Mouse (Mus musculus) WW6 (cell line): ENCODE measurements at regions not wholly inside any gene's neighbourhood (a gene's known extent, or its start where the extent isn't known, plus 50 kb on each side); places are given as distances from the start of the nearest gene placed in this dataset.

Experiments
- DNase-seq: peaks from one replicate; pipeline ENCODE4 v3.0.0-alpha.2; 2013; ENCODE audit warnings: low read depth, low spot score

- DNase-seq: peak; percentile 29
These were observed 794.9 kb upstream of the BB014433 start for GRCm38 (mm10) chr8:15840632-15841252.

- no peak for DNase-seq
These were observed 786.9 kb upstream of the BB014433 start for GRCm38 (mm10) chr8:15832752-15833151.

GRCm38 (mm10) chr8:15821579-15822191, 775.8 kb upstream of the BB014433 start:
- DNase-seq: no peak

- no peak for DNase-seq
These were observed 742.5 kb upstream of the BB014433 start for GRCm38 (mm10) chr8:15788421-15788820.
